Mouse (Mus musculus) embryonic fibroblast, embryonic 13.5 days (primary cell): ENCODE measurements around the gene Lhfpl5. TPM values are rescaled to one million over a fixed set of nuclear protein-coding genes. Genes with fewer than 3 reads are reported as not detected.
"Not testable (repeated sequence)": the region's sequence is repeated elsewhere in the genome, so short reads cannot be mapped to it uniquely, and the experiment has no call there.

Source experiments
- H3K27ac ChIP-seq: 2 replicates; pipeline ENCODE4 v1.5.1; 2012; ENCODE audit warnings: low read length, control low read depth, inconsistent platforms; ENCODE audit not compliant: insufficient read depth
- H3K4me1 ChIP-seq: 2 replicates; pipeline ENCODE4 v1.6.1; 2011; ENCODE audit warnings: low read length; ENCODE audit not compliant: control insufficient read depth, insufficient read depth
- H3K4me3 ChIP-seq: 2 replicates; pipeline ENCODE4 v1.5.1; 2011; ENCODE audit warnings: mild to moderate bottlenecking, control low read depth, low read length; ENCODE audit not compliant: insufficient read depth
- CTCF ChIP-seq: IDR thresholded peaks from 2 replicates; pipeline ENCODE4 v1.5.1; 2011; ENCODE audit warnings: mild to moderate bottlenecking, control low read depth, low read length, moderate library complexity, borderline replicate concordance; ENCODE audit not compliant: insufficient read depth
- POLR2A ChIP-seq: IDR thresholded peaks from 2 replicates; pipeline ENCODE4 v1.6.1; 2011; ENCODE audit warnings: low read depth, mild to moderate bottlenecking, control low read depth, low read length, moderate library complexity
- polyA plus RNA-seq: library from polyadenylated mRNA; stranded (reverse); fragments of >200 nt; gene quantifications from 2 replicates; pipeline ENCODE4 v1.2.4, GENCODE M21; 2011; ENCODE audit warnings: low read depth; ENCODE audit not compliant: missing spikeins, insufficient read length

Lhfpl5 gene
- polyA plus RNA-seq, 1 experiment: not detected

- Histone ChIP-seq H3K4me3 (no peak overlapping the region), H3K4me1 (no peaks in the 10 kb centered on the region), H3K27ac (no peak overlapping the region)
- no peak for TF ChIP-seq CTCF
Observed at GRCm38 (mm10) chr17:28546925-28547324, 28.5 kb upstream of the Lhfpl5 start.

- Histone ChIP-seq H3K27ac (no peak overlapping the region), H3K4me3 (no peak overlapping the region), H3K4me1 (no peaks in the 10 kb centered on the region)
- TF ChIP-seq POLR2A (no peak), CTCF (no peak)
Observed at GRCm38 (mm10) chr17:28548550-28548949, 26.9 kb upstream of the Lhfpl5 start.

GRCm38 (mm10) chr17:28549111-28549510 lies 26.3 kb upstream of the Lhfpl5 start, which contains the start of gene Clpsl2:
Gene Clpsl2 (plus strand): TSS chr17:28549411.
- Histone ChIP-seq H3K4me3 (no peak within 1 kb of the TSS), H3K4me1 (no peaks in the 10 kb centered on the region), H3K27ac (no peak within 1 kb of the TSS)
- TF ChIP-seq POLR2A (no peak), CTCF (no peak)

GRCm38 (mm10) chr17:28553040-28553793 lies 22.2 kb upstream of the Lhfpl5 start:
- no peak for TF ChIP-seq POLR2A
- peak; percentile 81; the same call in 1 of the 2 replicates for TF ChIP-seq CTCF
- Histone ChIP-seq H3K4me1 (no peaks in the 10 kb centered on the region), H3K4me3 (no peak overlapping the region), H3K27ac (no peak overlapping the region)

- not testable (repeated sequence) for H3K4me1 ChIP-seq, H3K27ac ChIP-seq, H3K4me3 ChIP-seq
Observed at GRCm38 (mm10) chr17:28554021-28554420, 21.4 kb upstream of the Lhfpl5 start.

GRCm38 (mm10) chr17:28556635-28557396 lies 18.6 kb upstream of the Lhfpl5 start:
- TF ChIP-seq CTCF (no peak), POLR2A (no peak)
- Histone ChIP-seq H3K4me1 (no peaks in the 10 kb centered on the region), H3K27ac (no peak overlapping the region), H3K4me3 (no peak overlapping the region)

GRCm38 (mm10) chr17:28557772-28558171 lies 17.7 kb upstream of the Lhfpl5 start:
- no peaks in the 10 kb centered on the region for H3K4me1 ChIP-seq
- no peak overlapping the region for H3K27ac ChIP-seq
- no peak overlapping the region for H3K4me3 ChIP-seq
- TF ChIP-seq CTCF (no peak), POLR2A (no peak)

GRCm38 (mm10) chr17:28560598-28560997 lies 14.8 kb upstream of the Lhfpl5 start, which contains the start of gene Clps:
Gene Clps (minus strand): TSS chr17:28560766.
- no peak for TF ChIP-seq CTCF
- no peak for TF ChIP-seq POLR2A
- no peaks in the 10 kb centered on the region for H3K4me1 ChIP-seq
- H3K4me3 ChIP-seq: no peak within 1 kb of the TSS
- H3K27ac ChIP-seq: no peak within 1 kb of the TSS

- Histone ChIP-seq H3K27ac (no peak overlapping the region), H3K4me3 (no peak overlapping the region), H3K4me1 (no peaks in the 10 kb centered on the region)
- TF ChIP-seq POLR2A (no peak), CTCF (no peak)
Observed at GRCm38 (mm10) chr17:28561613-28562012, 13.8 kb upstream of the Lhfpl5 start.

- H3K4me3 ChIP-seq: no peak overlapping the region
- no peaks in the 10 kb centered on the region for H3K4me1 ChIP-seq
- no peak for TF ChIP-seq CTCF
- no peak for TF ChIP-seq POLR2A
- no peak overlapping the region for H3K27ac ChIP-seq
Observed at GRCm38 (mm10) chr17:28565181-28565580, 10.3 kb upstream of the Lhfpl5 start.

- no peak overlapping the region for H3K27ac ChIP-seq
- no peak for TF ChIP-seq CTCF
- no peak for TF ChIP-seq POLR2A
- H3K4me3 ChIP-seq: no peak overlapping the region
- no peaks in the 10 kb centered on the region for H3K4me1 ChIP-seq
Observed at GRCm38 (mm10) chr17:28567541-28567940, 7.9 kb upstream of the Lhfpl5 start.
